ENCODE assay signal across 9 mouse cellular contexts in genomic region chr1:168214040-168214443, GRCm38 (mm10).
DNase-seq lines count a peak whose midpoint lies in the region; ATAC-seq and TF ChIP-seq lines count a peak whose summit lies in the region.
"Had no signal": no experiment of that assay in that cellular context is flagged by ENCODE, and none has a peak within 500 bp of the region (broad histone marks: within the 10 kb centered on the region; RNA-seq: fewer than 3 reads in every experiment).

No protein-coding gene starts in this region.

- WGBS in heart, embryonic 13.5 days = 7% methylated on average over 5 of the region's 5 CpGs
- WGBS in kidney, postnatal 0 days = 7% methylated on average over 5 of the region's 5 CpGs
- 24% methylated on average over 5 of the region's 5 CpGs for WGBS in liver, adult 2 months
- WGBS in neural tube, embryonic 12.5 days = 2% methylated on average over 5 of the region's 5 CpGs

- no peak for TF ChIP-seq POLR2A in ES-Bruce4 (IDR thresholded peaks at IDR 0.05; ENCODE audit: insufficient read depth, low read length)
- TF ChIP-seq POLR2A in liver, adult 2 months (IDR thresholded peaks at IDR 0.05; ENCODE audit: extremely low read depth, insufficient read depth, low read length) = no peak

- peaks cover 2% of the 10 kb centered on the region for H3K4me1 ChIP-seq in ES-Bruce4 (ENCODE audit: control insufficient read depth, insufficient read depth, low read length)
- H3K4me1 ChIP-seq in heart, embryonic 13.5 days = peaks cover 53% of the 10 kb centered on the region
- H3K4me1 ChIP-seq in kidney, postnatal 0 days (replicated peaks; ENCODE audit: insufficient read depth, low read length) = peaks cover 22% of the 10 kb centered on the region
- H3K4me1 ChIP-seq in liver, adult 2 months (ENCODE audit: control insufficient read depth, insufficient read depth, low read length) = no peaks in the 10 kb centered on the region
- H3K4me1 ChIP-seq in neural tube, embryonic 12.5 days = peaks cover 39% of the 10 kb centered on the region

- no peaks in the 10 kb centered on the region for H3K36me3 ChIP-seq in ES-Bruce4 (ENCODE audit: control insufficient read depth, insufficient read depth, low read length, poor library complexity, severe bottlenecking)
- peaks cover 6% of the 10 kb centered on the region for H3K36me3 ChIP-seq in heart, embryonic 13.5 days
- peaks cover 5% of the 10 kb centered on the region for H3K36me3 ChIP-seq in kidney, postnatal 0 days (ENCODE audit: insufficient read depth, low read length)
- H3K36me3 ChIP-seq in liver, adult 2 months (ENCODE audit: control insufficient read depth, insufficient read depth, low read length) = no peaks in the 10 kb centered on the region
- peaks cover 8% of the 10 kb centered on the region for H3K36me3 ChIP-seq in neural tube, embryonic 12.5 days
- H3K36me3 ChIP-seq: liver, embryonic 15.5 days had no signal

- peak overlapping the region; percentile 25 for H3K4me2 ChIP-seq in heart, embryonic 13.5 days
- H3K4me2 ChIP-seq in kidney, postnatal 0 days (ENCODE audit: low read length) = no peak overlapping the region
- no peak overlapping the region for H3K4me2 ChIP-seq in neural tube, embryonic 12.5 days (replicated peaks)
- H3K4me2 ChIP-seq: liver, embryonic 15.5 days had no signal

- no peak overlapping the region for H3K27ac ChIP-seq in ES-Bruce4 (ENCODE audit: insufficient read depth, low read length)
- H3K27ac ChIP-seq in heart, embryonic 13.5 days (replicated peaks) = no peak overlapping the region
- H3K27ac ChIP-seq in kidney, postnatal 0 days = 0 out of 2 replicates have a peak overlapping the region, but pooled peaks have one; percentile 10
- no peak overlapping the region for H3K27ac ChIP-seq in liver, adult 2 months (replicated peaks; ENCODE audit: insufficient read depth, low read depth, low read length)
- H3K27ac ChIP-seq in neural tube, embryonic 12.5 days = no peak overlapping the region
- H3K27ac ChIP-seq: liver, embryonic 15.5 days had no signal

- ATAC-seq in heart, embryonic 13.5 days (ENCODE audit: extremely low read depth, insufficient number of reproducible peaks, low FRiP score, low TSS enrichment) = no peak
- ATAC-seq in kidney, postnatal 0 days (replicated peaks; ENCODE audit: low FRiP score, low read depth) = peak; percentile 69
- peak; percentile 91 for ATAC-seq in neural tube, embryonic 12.5 days (ENCODE audit: low FRiP score, low read depth)

- no peaks in the 10 kb centered on the region for H3K9me3 ChIP-seq in ES-Bruce4 (replicated peaks; ENCODE audit: control insufficient read depth, insufficient read depth, low read length, poor library complexity, severe bottlenecking)
- H3K9me3 ChIP-seq in heart, embryonic 13.5 days = no peaks in the 10 kb centered on the region
- no peaks in the 10 kb centered on the region for H3K9me3 ChIP-seq in kidney, postnatal 0 days (replicated peaks; ENCODE audit: low read length)
- H3K9me3 ChIP-seq in neural tube, embryonic 12.5 days = no peaks in the 10 kb centered on the region
- H3K9me3 ChIP-seq: liver, embryonic 15.5 days had no signal

- TF ChIP-seq EP300 in ES-Bruce4 (IDR thresholded peaks at IDR 0.05; ENCODE audit: insufficient read depth, low read depth, low read length) = peak; percentile 67

- peak; percentile 48 for DNase-seq in c-Kit-negative CD71-positive TER-119-positive erythroid progenitor cells, embryonic 14.5 days (ENCODE audit: low read depth, low spot score)
- DNase-seq in fibroblast of lung, adult 2 months (ENCODE audit: low read depth) = peak; percentile 49
- DNase-seq in kidney, postnatal 0 days (ENCODE audit: low spot score) = peak; percentile 91
- peak; percentile 36 for DNase-seq in liver, adult 2 months (ENCODE audit: extremely low read depth, low read depth, low spot score)
- peak; percentile 51 for DNase-seq in testis, postnatal 14 days (ENCODE audit: low spot score)

- TF ChIP-seq CTCF in ES-Bruce4 (IDR thresholded peaks at IDR 0.05; ENCODE audit: low read depth, low read length) = peak; percentile 91
- peak; percentile 97 for TF ChIP-seq CTCF in kidney, postnatal 0 days (IDR thresholded peaks at IDR 0.05; ENCODE audit: low read depth)
- TF ChIP-seq CTCF in liver, adult 2 months (IDR thresholded peaks at IDR 0.05; ENCODE audit: low read depth, low read length) = peak; percentile 94

- no peak overlapping the region for H3K9ac ChIP-seq in ES-Bruce4 (ENCODE audit: low read depth, poor library complexity, severe bottlenecking)
- 0 out of 2 replicates have a peak overlapping the region, but pooled peaks have one; percentile 17 for H3K9ac ChIP-seq in heart, embryonic 13.5 days
- H3K9ac ChIP-seq in kidney, postnatal 0 days (ENCODE audit: low read depth, low read length) = no peak overlapping the region
- H3K9ac ChIP-seq in liver, adult 2 months (ENCODE audit: low read depth, low read length) = no peak overlapping the region
- H3K9ac ChIP-seq in neural tube, embryonic 12.5 days = no peak overlapping the region
- H3K9ac ChIP-seq: liver, embryonic 15.5 days had no signal

- no peaks in the 10 kb centered on the region for H3K79me2 ChIP-seq in liver, adult 2 months (ENCODE audit: control insufficient read depth, insufficient read depth, low read length)

- no peak overlapping the region for H3K4me3 ChIP-seq in ES-Bruce4 (ENCODE audit: low read depth, low read length)
- no peak overlapping the region for H3K4me3 ChIP-seq in heart, embryonic 13.5 days
- no peak overlapping the region for H3K4me3 ChIP-seq in kidney, postnatal 0 days (replicated peaks; ENCODE audit: low read depth, low read length)
- H3K4me3 ChIP-seq in liver, adult 2 months (ENCODE audit: insufficient read depth, low read depth, low read length) = no peak overlapping the region
- H3K4me3 ChIP-seq in neural tube, embryonic 12.5 days = no peak overlapping the region
- H3K4me3 ChIP-seq: liver, embryonic 15.5 days had no signal

- H3K27me3 ChIP-seq in ES-Bruce4 (ENCODE audit: control insufficient read depth, insufficient read depth, low read length, poor library complexity, severe bottlenecking) = no peaks in the 10 kb centered on the region
- no peaks in the 10 kb centered on the region for H3K27me3 ChIP-seq in heart, embryonic 13.5 days (replicated peaks)
- no peaks in the 10 kb centered on the region for H3K27me3 ChIP-seq in kidney, postnatal 0 days (ENCODE audit: insufficient read depth, low read length)
- H3K27me3 ChIP-seq in liver, adult 2 months (ENCODE audit: control insufficient read depth, insufficient read depth, low read length) = no peaks in the 10 kb centered on the region
- no peaks in the 10 kb centered on the region for H3K27me3 ChIP-seq in neural tube, embryonic 12.5 days (replicated peaks)
- H3K27me3 ChIP-seq: liver, embryonic 15.5 days had no signal

Comparison
In these comparisons a context has a peak if more than half of its experiments do, and no peak if none do; other contexts are left out.
1. DNase-seq: peak in every context shown above with its lines; median percentile 91 in kidney, postnatal 0 days; 51 in testis, postnatal 14 days; 49 in fibroblast of lung, adult 2 months; 48 in c-Kit-negative CD71-positive TER-119-positive erythroid progenitor cells, embryonic 14.5 days; 36 in liver, adult 2 months.